Mouse (Mus musculus) MEL (cell line): ENCODE measurements around the gene Txndc5. TPM values are rescaled to one million over a fixed set of nuclear protein-coding genes. Genes with fewer than 3 reads are reported as not detected.

Source experiments
- DNase-seq: peaks from one replicate; pipeline ENCODE4 v3.0.0; 2011; ENCODE audit warnings: low read depth, low spot score
- H3K27ac ChIP-seq: 2 replicates; pipeline ENCODE4 v1.5.1; 2012; ENCODE audit warnings: low read depth, mild to moderate bottlenecking, control low read depth, low read length, moderate library complexity; ENCODE audit not compliant: control insufficient read depth
- H3K27me3 ChIP-seq, 2 experiments: fragments of 150-350 bp in 1 of 2; sonication (generic) in 1 of 2; 2 replicates each; pipeline ENCODE4 v1.6.1; 2012; ENCODE audit warnings: low read length in 2 of 2, mild to moderate bottlenecking in 2 of 2, improper control_type of control experiment in 1 of 2, moderate library complexity in 1 of 2; ENCODE audit not compliant: insufficient read depth in 2 of 2, control insufficient read depth in 1 of 2
- H3K36me3 ChIP-seq, 2 experiments: 2 replicates each; pipeline ENCODE4 v1.6.1; 2012 to 2014; ENCODE audit warnings: low read length in 2 of 2, improper control_type of control experiment in 1 of 2, inconsistent platforms in 1 of 2, mild to moderate bottlenecking in 1 of 2; ENCODE audit not compliant: insufficient read depth in 2 of 2, control insufficient read depth in 1 of 2
- H3K4me1 ChIP-seq, 2 experiments: fragments of 150-350 bp in 1 of 2; sonication (generic) in 1 of 2; 2 replicates each; pipeline ENCODE4 v1.6.1; 2012; ENCODE audit warnings: low read length in 2 of 2, improper control_type of control experiment in 1 of 2, mild to moderate bottlenecking in 1 of 2; ENCODE audit not compliant: insufficient read depth in 2 of 2, control insufficient read depth in 1 of 2
- H3K4me3 ChIP-seq, 2 experiments: fragments of 150-350 bp in 1 of 2; sonication (generic) in 1 of 2; 2 replicates each; pipeline ENCODE4 v1.5.1; 2012; ENCODE audit warnings: low read depth in 2 of 2, low read length in 2 of 2, mild to moderate bottlenecking in 2 of 2, moderate library complexity in 2 of 2, control low read depth in 1 of 2, improper control_type of control experiment in 1 of 2; ENCODE audit not compliant: control insufficient read depth in 1 of 2, insufficient read depth in 1 of 2
- H3K79me2 ChIP-seq: 2 replicates; pipeline ENCODE4 v1.6.1; 2012; ENCODE audit warnings: mild to moderate bottlenecking, low read length, moderate library complexity; ENCODE audit not compliant: control insufficient read depth, poor library complexity, insufficient read depth
- H3K9ac ChIP-seq: 2 replicates; pipeline ENCODE4 v1.6.1; 2012; ENCODE audit warnings: low read depth, mild to moderate bottlenecking, control low read depth, low read length, moderate library complexity; ENCODE audit not compliant: control insufficient read depth, poor library complexity, severe bottlenecking
- H3K9me3 ChIP-seq: fragments of 150-350 bp; sonication (generic); replicated peaks from 2 replicates; pipeline ENCODE4 v1.6.1; 2012; ENCODE audit warnings: mild to moderate bottlenecking, low read length, improper control_type of control experiment, moderate library complexity; ENCODE audit not compliant: insufficient read depth
- BHLHE40 ChIP-seq: IDR thresholded peaks from 2 replicates; pipeline ENCODE4 v1.6.1; 2012; ENCODE audit warnings: low read depth, mild to moderate bottlenecking, inconsistent platforms, low read length, improper control_type of control experiment, borderline replicate concordance
- CHD1 ChIP-seq: IDR thresholded peaks from 2 replicates; pipeline ENCODE4 v1.6.1; 2012; ENCODE audit warnings: low read depth, mild to moderate bottlenecking, inconsistent platforms, low read length, improper control_type of control experiment
- CHD2 ChIP-seq: IDR thresholded peaks from 2 replicates; pipeline ENCODE4 v1.6.1; 2011; ENCODE audit warnings: low read length, improper control_type of control experiment
- CTCF ChIP-seq, 3 experiments: IDR thresholded peaks in 2 of 3; conservative IDR thresholded peaks in 1 of 3; 2 replicates each; pipeline ENCODE4 v1.5.1; 2011 to 2012; ENCODE audit warnings: low read length in 3 of 3, low read depth in 2 of 3, mild to moderate bottlenecking in 2 of 3, improper control_type of control experiment in 1 of 3, inconsistent platforms in 1 of 3, mixed read lengths in 1 of 3, moderate library complexity in 1 of 3; ENCODE audit not compliant: control insufficient read depth in 1 of 3, insufficient read depth in 1 of 3, poor library complexity in 1 of 3, severe bottlenecking in 1 of 3
- E2F4 ChIP-seq: IDR thresholded peaks from 2 replicates; pipeline ENCODE4 v1.6.1; 2011; ENCODE audit warnings: low read depth, low read length, improper control_type of control experiment, borderline replicate concordance
- MAFK ChIP-seq: IDR thresholded peaks from 2 replicates; pipeline ENCODE4 v1.6.1; 2011; ENCODE audit warnings: low read depth, mild to moderate bottlenecking, low read length, improper control_type of control experiment, borderline replicate concordance
- MAX ChIP-seq: IDR thresholded peaks from 2 replicates; pipeline ENCODE4 v1.6.1; 2011; ENCODE audit warnings: low read length, improper control_type of control experiment
- MEF2A ChIP-seq: IDR thresholded peaks from 2 replicates; pipeline ENCODE4 v1.6.1; 2014; ENCODE audit warnings: low read depth, mild to moderate bottlenecking, inconsistent platforms, low read length, improper control_type of control experiment; ENCODE audit not compliant: poor library complexity, insufficient replicate concordance, severe bottlenecking; ENCODE audit errors: extremely low read depth
- MYB ChIP-seq: IDR thresholded peaks from 2 replicates; pipeline ENCODE4 v1.6.1; 2011; ENCODE audit warnings: mild to moderate bottlenecking, low read depth, low read length, improper control_type of control experiment
- NELFE ChIP-seq: IDR thresholded peaks from 2 replicates; pipeline ENCODE4 v1.6.1; 2011; ENCODE audit warnings: low read depth, low read length, improper control_type of control experiment
- NRF1 ChIP-seq: IDR thresholded peaks from 2 replicates; pipeline ENCODE4 v1.6.1; 2014; ENCODE audit warnings: low read depth, mild to moderate bottlenecking, inconsistent platforms, low read length, improper control_type of control experiment, moderate library complexity; ENCODE audit not compliant: poor library complexity, insufficient read depth, severe bottlenecking
- RAD21 ChIP-seq: IDR thresholded peaks from 2 replicates; pipeline ENCODE4 v1.6.1; 2011; ENCODE audit warnings: mild to moderate bottlenecking, low read depth, low read length, improper control_type of control experiment
- SMC3 ChIP-seq: IDR thresholded peaks from 2 replicates; pipeline ENCODE4 v1.6.1; 2011; ENCODE audit warnings: low read depth, low read length, improper control_type of control experiment
- UBTF ChIP-seq: IDR thresholded peaks from 2 replicates; pipeline ENCODE4 v1.6.1; 2012; ENCODE audit warnings: low read depth, mild to moderate bottlenecking, inconsistent platforms, low read length, improper control_type of control experiment, moderate library complexity, borderline replicate concordance; ENCODE audit not compliant: insufficient read depth
- ZC3H11A ChIP-seq: IDR thresholded peaks from 2 replicates; pipeline ENCODE4 v1.6.1; 2012; ENCODE audit warnings: low read depth, mild to moderate bottlenecking, inconsistent platforms, low read length, improper control_type of control experiment
- ZNF384 ChIP-seq: IDR thresholded peaks from 2 replicates; pipeline ENCODE4 v1.6.1; 2012; ENCODE audit warnings: low read depth, mild to moderate bottlenecking, inconsistent platforms, low read length, improper control_type of control experiment
- polyA plus RNA-seq, 2 experiments: library from polyadenylated mRNA; stranded (reverse) in 1 of 2; unstranded in 1 of 2; fragments of >175 nt in 1 of 2; fragments of >200 nt in 1 of 2; gene quantifications; 2 replicates each; pipeline versions ENCODE4 v1.2.1 to v1.2.4; 2012; ENCODE audit warnings: low replicate concordance in 2 of 2, low read depth in 1 of 2; ENCODE audit not compliant: insufficient read length in 2 of 2, insufficient read depth in 1 of 2, missing spikeins in 1 of 2
- total RNA-seq: library from RNA; depleted of rRNA; stranded (reverse); fragments of 300-350 nt; gene quantifications from 2 replicates; pipeline ENCODE4 v1.2.3, GENCODE M21; 2012

Txndc5 gene
- total and polyA plus RNA-seq, 3 experiments = 87.3 to 114 TPM; not detected in 1

DNA sequence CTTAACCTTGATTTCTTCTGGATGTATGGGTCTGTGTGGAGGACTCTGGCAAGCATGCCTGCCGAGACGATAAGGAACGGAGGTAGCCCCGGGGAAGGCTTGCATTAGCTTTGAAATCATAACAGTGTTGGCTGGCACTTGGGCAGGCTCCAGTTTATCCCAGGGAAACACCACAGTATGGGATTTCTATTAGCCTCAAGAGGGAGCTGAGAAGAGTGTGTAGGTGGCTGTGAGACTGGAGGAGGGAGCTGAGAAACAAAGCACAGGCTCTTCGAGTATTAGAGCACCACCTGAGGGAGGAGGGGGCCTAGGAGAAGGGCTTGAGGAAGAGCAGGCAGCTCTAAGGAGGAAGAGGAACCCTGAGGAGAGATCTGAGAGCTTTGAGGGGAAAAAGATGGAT, 57.7 kb downstream of the Txndc5 start:
- Histone ChIP-seq H3K4me3 (no peak overlapping the region), H3K36me3 (no peaks in the 10 kb centered on the region), H3K79me2 (no peaks in the 10 kb centered on the region), H3K27ac (no peak overlapping the region), H3K4me1 (no peaks in the 10 kb centered on the region), H3K27me3 (peaks cover 3 to 11% of the 10 kb centered on the region in 2 experiments), H3K9ac (no peak overlapping the region), H3K9me3 (no peaks in the 10 kb centered on the region)
- no peak for DNase-seq
- TF ChIP-seq CHD2 = no peak
- TF ChIP-seq MAX = no peak
- TF ChIP-seq NRF1 = no peak
- no peak for TF ChIP-seq UBTF
- no peak for TF ChIP-seq ZC3H11A
- no peak for TF ChIP-seq BHLHE40
- no peak for TF ChIP-seq ZNF384
- TF ChIP-seq MEF2A = no peak
- TF ChIP-seq NELFE = no peak
- TF ChIP-seq CHD1 = no peak

DNA sequence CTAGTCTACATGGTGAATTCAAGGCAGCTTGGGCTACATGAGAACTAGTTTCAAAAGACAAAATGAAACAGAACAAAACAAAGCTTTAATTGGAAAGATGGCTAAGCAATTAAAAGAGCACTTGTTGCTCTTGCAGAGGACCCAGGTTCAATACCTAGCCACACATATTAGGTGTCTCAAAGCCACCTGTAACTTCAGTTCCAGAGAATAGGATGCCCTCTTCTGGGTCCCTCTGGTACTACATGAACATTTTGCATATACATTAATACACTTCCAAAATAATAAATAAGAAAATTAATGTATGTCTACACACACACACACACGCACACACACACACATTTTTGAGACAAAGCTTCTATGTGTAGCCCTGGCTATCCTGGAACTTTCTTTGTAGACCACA, 65.2 kb downstream of the Txndc5 start:
- peak; percentile 41 for DNase-seq
- Histone ChIP-seq H3K9me3 (no peaks in the 10 kb centered on the region), H3K36me3 (no peaks in the 10 kb centered on the region), H3K4me3 (no peak overlapping the region), H3K4me1 (no peaks in the 10 kb centered on the region), H3K79me2 (no peaks in the 10 kb centered on the region), H3K9ac (no peak overlapping the region), H3K27me3 (peaks cover 0 to 5% of the 10 kb centered on the region in 2 experiments), H3K27ac (no peak overlapping the region)
- peak; percentile 57 for TF ChIP-seq SMC3
- TF ChIP-seq MAFK = no peak
- TF ChIP-seq CTCF (IDR thresholded peaks at IDR 0.05 in 2 of 3, conservative IDR thresholded peaks at IDR 0.05 in 1 of 3; ENCODE audit: control insufficient read depth in 1 of 3, insufficient read depth in 1 of 3, low read depth in 2 of 3, low read length in 3 of 3, poor library complexity in 1 of 3, severe bottlenecking in 1 of 3) = peak in 2 of 3 experiments; percentile 38 to 41; a peak in 3 of 6 replicates
- TF ChIP-seq MYB = no peak
- TF ChIP-seq E2F4 = no peak
- TF ChIP-seq RAD21 = peak; percentile 34
- peak; percentile 40 for TF ChIP-seq ZC3H11A
